Mouse (Mus musculus): ENCODE measurements around the gene Map3k12. TPM values are rescaled to one million over a fixed set of nuclear protein-coding genes. Genes with fewer than 3 reads are reported as not detected.
A peak's percentile ranks its signal among the peaks of the same experiment; 100 is the strongest.

Map3k12 gene
- total RNA-seq (2022) = 10 to 100 TPM in 3 of 4 experiments, 1 to 10 TPM in 1; 9.5 to 27.1 (median 18.0) TPM

DNA sequence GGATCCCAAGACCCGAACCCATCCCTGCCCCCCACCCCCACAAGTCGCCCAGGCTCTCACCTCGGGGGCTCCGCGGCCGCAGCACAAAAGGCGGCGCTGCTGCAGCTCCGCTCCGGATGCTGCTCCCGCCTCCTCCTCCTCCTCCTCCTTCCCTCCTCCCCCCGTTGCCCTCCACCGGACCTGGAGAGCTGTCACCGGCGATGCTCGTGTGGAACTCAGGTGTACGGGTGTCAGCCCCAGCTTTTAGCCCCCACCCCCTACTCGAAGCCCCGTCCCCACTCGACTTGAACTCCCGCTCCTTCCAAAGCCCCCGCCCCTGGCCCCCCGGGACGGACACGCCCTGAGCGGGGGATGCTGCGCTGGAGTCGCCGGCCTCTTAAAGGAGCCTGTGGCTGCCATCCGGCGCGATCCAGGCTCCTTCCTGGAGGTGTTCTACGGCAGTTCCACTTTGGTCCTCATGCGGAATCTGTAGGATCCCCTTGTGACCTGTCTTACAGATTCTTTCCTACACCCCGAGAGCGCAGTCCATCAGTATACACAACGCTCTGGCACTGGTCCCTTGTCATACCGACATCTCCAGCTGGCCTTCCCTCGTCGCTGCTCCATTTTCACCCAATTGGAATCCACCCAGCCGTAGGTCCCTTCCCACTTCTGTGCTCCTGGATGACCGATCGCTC is at the start of gene Map3k12:
TSS of gene Map3k12 (minus strand) at position 337 of the 677 bp plus-strand sequence.
- peak; percentile 71 for DNase-seq

DNA sequence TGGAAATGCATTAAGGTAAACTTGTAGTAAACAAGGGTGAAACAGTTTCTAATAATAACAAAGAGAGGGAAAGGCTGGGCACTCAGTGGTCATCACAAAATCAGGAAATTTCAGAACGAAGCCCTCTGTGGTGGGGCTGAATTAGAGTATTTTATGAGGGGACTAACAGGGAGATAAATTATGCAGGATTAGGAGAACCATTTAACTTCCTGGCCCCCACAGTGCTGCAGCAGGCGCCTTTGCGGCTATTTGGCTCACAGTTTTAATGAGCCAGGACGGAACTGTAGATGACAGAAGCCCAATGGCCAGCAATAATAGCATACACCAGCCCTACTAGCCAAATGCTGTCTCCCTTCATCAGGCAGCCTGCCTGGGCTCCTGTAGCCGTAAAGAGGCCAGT is 46.8 kb upstream of the Map3k12 start:
- DNase-seq = no peak

- no peak for DNase-seq
These were observed 46.2 kb upstream of the Map3k12 start for GRCm38 (mm10) chr15:102563061-102563460.

DNA sequence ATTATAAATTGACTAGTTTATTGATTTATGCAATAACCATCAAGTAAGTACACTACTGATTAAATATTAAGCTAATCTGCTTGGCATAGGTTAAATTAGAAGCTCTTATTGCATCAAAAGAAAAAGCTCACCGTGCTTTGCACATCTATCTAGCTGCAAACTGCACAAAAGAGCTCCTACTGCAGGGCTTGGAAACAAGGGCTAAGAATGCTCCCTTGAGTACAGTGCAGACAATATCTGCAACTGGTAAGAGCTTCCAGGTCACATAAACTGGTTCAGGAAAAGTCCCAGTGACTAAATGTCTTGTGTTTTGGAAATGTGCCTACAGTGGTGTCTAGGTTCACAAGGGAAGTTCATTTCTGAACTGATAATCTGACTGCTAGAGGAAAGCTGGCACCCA is 45.6 kb upstream of the Map3k12 start:
- DNase-seq = no peak

GRCm38 (mm10) chr15:102557580-102557979 is 40.7 kb upstream of the Map3k12 start:
- no peak for DNase-seq

GRCm38 (mm10) chr15:102555581-102555980 is 38.7 kb upstream of the Map3k12 start:
- no peak for DNase-seq

GRCm38 (mm10) chr15:102552599-102552998 is 35.7 kb upstream of the Map3k12 start:
- no peak for DNase-seq

- DNase-seq = no peak
These were observed 30.6 kb upstream of the Map3k12 start for GRCm38 (mm10) chr15:102547478-102547877.

DNA sequence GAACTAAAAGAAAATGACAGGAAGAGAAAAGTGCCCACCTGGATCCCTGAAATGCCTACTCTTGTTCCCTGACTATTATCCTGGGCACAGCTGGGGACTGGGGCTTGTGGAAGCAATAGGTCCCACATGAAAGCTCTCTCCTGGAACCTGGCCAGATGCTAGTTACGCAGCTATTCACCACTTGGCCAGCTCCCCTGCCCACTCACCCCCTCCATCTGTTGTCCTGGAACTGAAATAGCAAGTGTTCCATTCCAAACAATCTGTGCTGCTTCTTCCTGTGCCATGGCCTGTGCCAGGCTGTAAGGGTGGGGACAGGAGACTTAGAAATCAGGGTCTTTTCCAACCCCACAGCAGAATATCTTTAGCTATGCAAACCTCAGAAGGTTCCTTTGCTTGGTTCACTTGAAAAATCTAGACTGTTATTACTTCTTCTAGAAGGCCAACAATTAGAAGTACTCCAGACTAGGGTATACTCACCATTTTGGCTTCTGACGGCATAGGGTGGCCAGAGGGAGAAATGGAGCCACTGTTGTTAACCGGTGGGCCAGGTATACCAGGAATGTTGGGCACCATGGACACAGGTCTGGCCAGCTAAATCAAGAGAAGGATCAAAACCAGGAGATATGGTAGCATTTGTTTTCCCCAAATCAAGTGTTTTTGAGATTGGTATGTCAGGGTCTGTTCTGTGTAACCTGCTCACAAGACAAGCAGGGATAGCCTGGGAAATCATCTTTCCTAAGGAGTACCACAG is 30.0 kb upstream of the Map3k12 start:
- peak; percentile 40 for DNase-seq

- no peak for DNase-seq
These were observed 29.4 kb upstream of the Map3k12 start for GRCm38 (mm10) chr15:102546246-102546645.

DNA sequence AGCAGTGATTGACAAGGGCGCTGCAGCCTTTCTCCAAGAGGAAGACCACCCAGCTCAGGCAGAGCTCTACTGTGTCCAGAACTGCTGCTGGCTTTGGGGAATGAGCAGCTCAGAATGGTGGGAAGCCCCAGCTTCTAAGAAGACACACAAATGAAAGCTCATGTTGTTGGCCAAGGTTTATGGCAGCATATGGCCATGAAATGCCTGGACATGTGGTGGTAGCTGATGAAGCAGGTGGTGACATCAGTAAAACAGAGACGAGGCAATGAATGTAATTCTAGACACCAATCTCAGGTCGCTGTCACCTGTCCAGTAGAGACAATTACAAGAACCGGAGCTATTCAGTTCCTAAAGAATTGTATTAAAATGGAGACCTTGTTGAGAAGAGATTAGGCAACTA is 27.9 kb upstream of the Map3k12 start:
- no peak for DNase-seq

DNA sequence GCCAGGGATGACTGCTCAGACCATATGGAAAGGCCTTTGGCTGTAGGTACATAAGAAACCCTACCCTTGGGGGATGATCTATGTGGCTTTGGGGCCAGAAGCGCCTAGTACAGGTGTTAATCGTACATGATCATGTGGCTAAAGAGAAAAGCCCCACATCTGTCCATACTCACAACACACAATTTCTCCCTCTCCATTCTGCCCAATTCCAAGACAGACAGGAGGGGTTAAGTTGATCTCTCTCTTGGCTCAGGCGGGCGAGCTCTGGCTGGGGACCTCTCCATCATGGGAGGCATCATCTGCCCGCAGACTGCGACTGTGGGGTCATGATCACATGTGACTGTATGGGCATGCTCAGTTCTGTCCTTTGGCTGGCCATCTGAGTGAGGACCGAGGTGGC is 17.1 kb upstream of the Map3k12 start:
- DNase-seq = no peak

DNA sequence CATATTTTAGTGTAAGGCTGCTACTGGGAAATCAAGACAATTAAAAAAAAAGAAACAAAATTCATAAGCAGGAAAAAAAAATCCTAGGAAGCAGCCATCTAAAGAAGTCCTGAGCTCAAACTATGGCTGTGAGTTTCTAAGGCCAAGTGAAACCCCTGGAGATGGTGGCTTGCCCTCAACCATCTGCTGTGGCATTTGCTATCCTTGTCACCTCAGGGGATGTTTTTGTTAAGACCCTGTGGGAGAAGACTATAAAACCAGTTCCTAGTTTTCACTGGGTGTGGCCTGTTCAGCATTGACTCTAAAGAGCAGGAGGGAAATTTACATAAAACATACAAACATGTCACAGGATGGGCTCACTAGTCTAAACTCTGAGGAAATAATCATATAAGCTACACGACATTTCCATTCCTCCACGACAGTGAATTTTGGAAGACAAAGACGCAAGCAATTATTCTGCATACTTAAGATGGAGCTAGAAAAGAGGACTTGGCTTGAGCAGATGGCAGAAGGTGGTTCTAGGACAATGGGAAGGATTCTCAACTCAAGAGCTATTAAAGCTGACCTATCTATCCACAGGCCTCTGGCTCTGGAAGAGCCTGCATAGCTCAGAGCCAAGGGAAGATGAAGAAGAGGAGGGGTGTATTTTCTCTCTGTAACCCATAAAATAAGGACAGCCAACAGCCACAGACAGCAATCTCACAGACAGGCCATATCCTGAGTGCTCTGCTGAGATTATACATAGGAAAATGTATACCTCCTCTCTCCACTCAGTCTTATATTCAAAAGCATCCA is 15.4 kb upstream of the Map3k12 start:
- DNase-seq = no peak

DNA sequence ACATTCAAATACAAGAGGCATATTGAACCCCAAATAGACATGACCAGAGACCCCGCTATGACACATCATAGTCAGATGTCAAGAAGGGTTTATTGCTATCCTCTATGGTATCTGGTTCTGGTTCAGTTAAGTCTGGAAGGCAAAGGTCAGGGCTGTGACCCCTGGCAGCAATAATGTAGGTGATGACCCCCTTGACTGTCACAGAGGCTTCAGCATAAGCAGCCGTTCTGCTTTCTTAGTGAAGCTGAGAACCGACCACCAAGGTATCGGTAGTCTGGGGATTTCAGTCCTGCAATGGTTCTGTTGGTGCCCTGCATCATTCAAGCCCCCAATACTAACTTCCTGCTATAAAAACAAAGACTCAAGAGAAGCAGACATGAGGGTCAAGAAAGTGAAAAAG is 14.7 kb upstream of the Map3k12 start:
- no peak for DNase-seq

DNA sequence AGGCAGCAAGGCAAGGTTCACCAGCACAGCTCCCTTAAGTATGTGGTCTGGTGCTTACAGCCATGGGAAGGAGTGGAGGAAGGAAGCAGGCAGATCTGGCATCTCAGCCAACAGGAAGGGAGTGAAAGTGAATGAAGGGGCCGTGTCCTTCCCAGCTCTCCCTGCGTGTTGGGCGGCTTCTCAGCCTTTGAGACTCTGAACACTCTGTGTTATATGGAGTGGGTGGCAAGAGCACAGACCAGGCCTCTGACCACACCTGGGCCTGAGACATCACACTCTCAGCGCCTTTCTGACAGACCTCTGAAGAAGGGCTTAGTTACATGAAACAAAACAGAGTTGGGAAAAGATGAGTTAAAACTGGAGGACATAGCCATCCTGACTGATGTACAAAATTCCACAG is 13.7 kb upstream of the Map3k12 start:
- DNase-seq = no peak

DNA sequence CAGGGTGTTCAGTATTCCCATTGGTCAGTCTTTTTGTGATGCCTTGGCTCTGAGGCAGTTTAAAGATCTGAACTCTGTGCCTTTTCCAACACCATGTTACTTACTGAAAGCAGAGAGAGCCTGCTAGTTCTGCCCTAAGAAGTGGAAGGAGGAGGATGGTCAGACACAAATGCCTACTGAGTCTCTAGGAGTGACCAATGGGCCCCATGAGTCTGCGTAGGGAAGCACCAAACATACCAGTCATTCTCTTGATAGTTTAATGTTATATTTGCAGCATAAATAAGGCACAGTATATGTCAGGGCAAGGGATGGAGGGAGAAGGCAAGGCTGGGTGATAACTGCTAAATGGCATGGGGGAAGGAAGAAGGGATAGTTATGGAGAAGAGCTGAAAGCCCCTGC is 11.5 kb upstream of the Map3k12 start:
- no peak for DNase-seq

- DNase-seq = no peak
These were observed 11.1 kb upstream of the Map3k12 start for GRCm38 (mm10) chr15:102527936-102528335.

GRCm38 (mm10) chr15:102526111-102527002 is 9.5 kb upstream of the Map3k12 start:
- DNase-seq = no peak

DNA sequence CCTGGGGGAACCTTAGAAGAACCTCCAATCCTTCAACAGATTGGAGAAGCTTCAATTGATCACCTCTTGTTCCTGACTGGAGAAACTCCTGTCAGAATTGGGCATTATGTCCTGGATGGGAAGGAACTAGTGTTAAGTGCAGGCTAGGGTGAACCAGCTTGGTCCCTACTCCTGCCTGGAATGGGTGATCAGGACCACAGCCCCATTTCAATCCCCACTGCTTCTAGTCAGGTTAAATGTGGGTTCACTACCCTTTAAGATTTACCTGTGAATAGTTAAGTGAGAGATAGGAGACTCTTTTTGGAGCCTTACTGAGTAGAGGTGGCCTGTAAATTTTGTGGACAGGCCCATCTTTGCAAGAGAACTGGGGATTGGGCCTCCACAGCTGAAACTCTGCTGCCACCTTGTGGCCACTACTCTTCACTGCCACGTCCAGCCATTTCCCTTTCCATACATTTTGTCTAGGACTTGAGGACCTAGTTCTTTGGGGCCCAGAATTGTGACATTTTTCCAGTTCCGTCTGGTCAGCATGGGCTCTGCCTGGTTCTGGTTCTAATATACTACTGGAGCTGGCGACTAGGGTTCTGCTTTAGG is 8.1 kb upstream of the Map3k12 start, which contains the start of gene Npff:
TSS of gene Npff (minus strand) at position 51 of the 594 bp plus-strand sequence.
- peak; percentile 48 for DNase-seq

DNA sequence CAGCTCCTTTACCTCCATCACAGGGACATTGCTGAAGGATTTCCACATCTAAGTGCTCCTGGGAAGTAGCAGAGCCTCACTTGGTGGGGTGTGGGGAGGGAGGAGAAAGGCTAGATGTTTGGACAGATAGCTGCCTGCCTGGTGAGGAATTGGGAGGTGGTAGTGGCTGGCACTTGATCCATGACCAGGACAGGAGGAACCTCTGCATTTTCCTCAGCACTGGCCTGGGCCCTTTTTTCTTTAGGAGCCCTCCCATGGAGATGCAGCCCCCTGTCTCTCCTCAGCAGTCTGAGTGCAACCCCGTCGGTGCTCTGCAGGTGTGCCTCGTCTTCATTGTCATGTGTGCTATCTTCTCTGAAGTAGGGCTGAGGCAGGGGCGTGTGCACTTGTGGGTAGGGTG is 4.6 kb upstream of the Map3k12 start:
- no peak for DNase-seq

DNA sequence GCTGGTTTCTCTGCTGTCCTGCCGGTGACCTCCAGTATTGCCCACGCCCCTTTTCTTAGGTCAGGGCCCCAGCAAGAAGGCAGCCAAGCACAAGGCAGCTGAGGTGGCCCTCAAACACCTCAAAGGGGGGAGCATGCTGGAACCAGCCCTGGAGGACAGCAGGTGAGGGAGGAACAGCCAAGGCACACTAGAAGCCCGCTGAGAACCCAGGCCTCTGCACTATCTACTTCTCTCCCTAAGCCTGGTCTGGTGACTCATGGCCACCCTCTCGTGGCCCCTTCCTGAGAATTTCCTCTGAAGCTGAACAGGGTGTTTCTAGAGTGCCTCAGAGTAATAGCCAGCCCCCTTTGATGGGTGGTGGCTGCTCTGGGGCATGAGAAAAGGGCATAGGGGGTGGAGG is 3.6 kb upstream of the Map3k12 start:
- DNase-seq = no peak

Measured in adrenal gland, adult 8-10 months (tissue).